Mouse (Mus musculus): ENCODE measurements around the gene Bckdhb. TPM values are rescaled to one million over a fixed set of nuclear protein-coding genes. Genes with fewer than 3 reads are reported as not detected.

Gene Bckdhb
- polyA plus RNA-seq, 1 experiment, result 35.5 TPM

- H3K4me1 ChIP-seq (ENCODE audit: control insufficient read depth, insufficient read depth, low read length), result no peaks in the 10 kb centered on the region
- no peak for TF ChIP-seq CTCF (IDR thresholded peaks at IDR 0.05; ENCODE audit: extremely low read depth, insufficient read depth, low read length)
- TF ChIP-seq POLR2A (IDR thresholded peaks at IDR 0.05; ENCODE audit: extremely low read depth, insufficient read depth, low read length), result no peak
- no peak overlapping the region for H3K27ac ChIP-seq (ENCODE audit: insufficient read depth, low read length)
- H3K4me3 ChIP-seq (ENCODE audit: insufficient read depth, low read length), result no peak overlapping the region
These were observed 114.0 kb downstream of the Bckdhb start for GRCm38 (mm10) chr9:84038946-84039345.

DNA sequence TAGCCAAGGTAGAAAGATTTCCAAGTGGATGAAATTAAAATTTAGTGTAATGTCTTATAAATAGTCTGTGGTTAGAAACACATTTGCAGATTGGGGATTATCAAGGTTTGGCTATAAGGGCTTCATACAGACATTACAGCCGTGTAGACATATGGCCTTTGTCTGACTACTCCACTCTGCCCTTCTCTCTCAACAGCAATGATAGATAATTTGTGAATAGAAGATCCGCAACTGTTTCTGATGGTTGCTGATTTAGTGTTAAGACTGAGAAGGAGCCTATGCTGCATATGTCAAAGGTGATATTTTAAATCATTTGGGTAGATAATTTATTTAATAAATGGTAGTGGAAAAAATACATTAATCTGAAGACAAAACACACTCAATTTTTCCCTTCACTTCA is 115.4 kb downstream of the Bckdhb start:
- H3K27ac ChIP-seq (ENCODE audit: insufficient read depth, low read length), result no peak overlapping the region
- no peak overlapping the region for H3K4me3 ChIP-seq (ENCODE audit: insufficient read depth, low read length)
- no peaks in the 10 kb centered on the region for H3K4me1 ChIP-seq (ENCODE audit: control insufficient read depth, insufficient read depth, low read length)
- no peak for TF ChIP-seq POLR2A (IDR thresholded peaks at IDR 0.05; ENCODE audit: extremely low read depth, insufficient read depth, low read length)
- no peak for TF ChIP-seq CTCF (IDR thresholded peaks at IDR 0.05; ENCODE audit: extremely low read depth, insufficient read depth, low read length)

DNA sequence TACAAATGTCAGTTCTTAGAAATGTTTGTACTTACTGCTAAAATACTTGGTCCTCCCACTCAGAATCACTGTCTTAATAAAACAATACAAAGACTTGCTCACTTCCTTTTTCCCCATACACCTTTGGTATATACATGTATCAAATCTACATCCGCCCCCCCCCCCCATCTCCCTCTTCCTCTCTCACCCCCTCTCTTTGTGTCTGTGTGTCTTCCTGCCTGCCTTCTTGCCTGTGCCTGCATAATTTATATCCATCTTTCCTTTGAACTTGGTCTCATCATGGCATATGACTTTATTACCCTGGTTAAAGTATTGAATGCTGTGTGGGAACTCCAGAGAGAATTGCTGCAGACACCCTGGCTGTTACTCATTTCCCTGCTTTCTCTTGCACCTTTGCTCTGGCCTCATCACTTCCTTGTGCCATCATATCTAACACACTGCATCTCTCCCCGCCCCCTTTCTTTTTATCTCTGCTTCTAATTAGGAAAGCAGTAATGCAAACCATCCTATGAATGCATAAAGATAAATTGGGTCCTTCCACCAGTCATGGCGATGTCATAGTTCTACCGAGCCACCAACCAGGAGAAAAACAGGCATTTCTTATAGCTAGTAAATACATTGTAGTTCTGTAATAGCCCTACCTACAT is 116.8 kb downstream of the Bckdhb start:
- Histone ChIP-seq H3K4me1 (ENCODE audit: control insufficient read depth, insufficient read depth, low read length) (no peaks in the 10 kb centered on the region), H3K4me3 (ENCODE audit: insufficient read depth, low read length) (no peak overlapping the region), H3K27ac (ENCODE audit: insufficient read depth, low read length) (no peak overlapping the region)
- TF ChIP-seq POLR2A (IDR thresholded peaks at IDR 0.05; ENCODE audit: extremely low read depth, insufficient read depth, low read length) (no peak), CTCF (IDR thresholded peaks at IDR 0.05; ENCODE audit: extremely low read depth, insufficient read depth, low read length) (no peak)

DNA sequence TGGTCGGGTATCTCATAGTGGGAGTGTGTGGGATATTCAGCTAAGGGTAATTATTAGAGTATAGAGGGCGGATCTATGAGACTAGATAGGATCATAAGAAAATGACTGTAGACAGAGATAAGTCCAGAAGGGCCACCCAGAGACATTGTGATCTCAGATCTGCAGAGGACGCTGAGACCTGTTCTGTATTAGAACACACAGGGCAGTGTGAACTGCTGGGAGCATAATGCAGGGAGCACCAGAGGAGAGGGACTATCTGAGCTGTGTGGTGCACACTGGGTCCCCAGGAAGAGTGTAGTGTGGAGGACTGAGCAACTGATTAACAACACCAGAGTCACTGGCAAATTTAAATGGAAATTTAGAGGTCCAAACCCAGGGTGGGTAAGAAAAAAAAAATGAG is 117.6 kb downstream of the Bckdhb start:
- TF ChIP-seq POLR2A (IDR thresholded peaks at IDR 0.05; ENCODE audit: extremely low read depth, insufficient read depth, low read length), result no peak
- TF ChIP-seq CTCF (IDR thresholded peaks at IDR 0.05; ENCODE audit: extremely low read depth, insufficient read depth, low read length), result no peak
- Histone ChIP-seq H3K27ac (ENCODE audit: insufficient read depth, low read length) (no peak overlapping the region), H3K4me3 (ENCODE audit: insufficient read depth, low read length) (no peak overlapping the region), H3K4me1 (ENCODE audit: control insufficient read depth, insufficient read depth, low read length) (no peaks in the 10 kb centered on the region)

DNA sequence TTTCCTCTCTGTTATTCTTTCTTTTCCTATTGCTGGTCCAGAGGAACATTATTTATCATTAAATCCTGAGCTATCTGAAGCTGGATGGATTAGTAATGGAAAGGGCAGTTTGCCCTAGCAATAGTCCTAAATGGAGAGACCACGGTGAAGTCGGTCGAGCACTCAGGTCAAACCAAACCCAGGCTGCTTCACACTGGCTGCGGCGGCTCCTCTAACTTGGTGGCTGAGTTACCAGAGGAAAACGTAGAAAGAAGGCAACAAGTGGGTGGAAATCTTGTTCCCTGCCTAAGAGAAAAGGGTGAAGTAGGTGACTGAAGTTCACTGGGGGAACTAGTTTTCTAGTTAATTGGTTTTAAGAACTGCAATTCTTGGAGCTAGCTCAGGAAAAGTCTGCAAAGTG is 119.2 kb downstream of the Bckdhb start:
- Histone ChIP-seq H3K27ac (ENCODE audit: insufficient read depth, low read length) (no peak overlapping the region), H3K4me3 (ENCODE audit: insufficient read depth, low read length) (no peak overlapping the region), H3K4me1 (ENCODE audit: control insufficient read depth, insufficient read depth, low read length) (no peaks in the 10 kb centered on the region)
- TF ChIP-seq CTCF (IDR thresholded peaks at IDR 0.05; ENCODE audit: extremely low read depth, insufficient read depth, low read length) (no peak), POLR2A (IDR thresholded peaks at IDR 0.05; ENCODE audit: extremely low read depth, insufficient read depth, low read length) (no peak)

DNA sequence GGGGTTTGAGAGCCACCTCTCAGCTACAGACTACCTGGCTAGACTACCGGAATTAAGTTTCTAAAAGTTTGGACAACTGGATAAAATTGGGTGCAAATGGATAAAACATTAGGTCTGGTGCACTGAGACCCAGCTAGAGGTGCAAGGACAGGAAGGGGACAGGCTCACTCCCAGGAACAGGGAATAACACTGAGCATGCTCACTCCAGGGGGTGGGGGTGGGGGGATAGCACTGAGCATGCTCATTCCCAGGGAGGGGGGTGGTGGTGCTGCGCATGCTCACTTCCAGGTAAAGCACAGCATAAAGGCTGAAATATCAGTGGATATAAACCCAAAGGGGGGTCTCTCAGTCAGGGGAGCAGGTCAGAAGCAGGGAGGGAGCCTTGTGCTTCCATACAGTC is 120.7 kb downstream of the Bckdhb start:
- Histone ChIP-seq H3K27ac (ENCODE audit: insufficient read depth, low read length) (no peak overlapping the region), H3K4me1 (ENCODE audit: control insufficient read depth, insufficient read depth, low read length) (no peaks in the 10 kb centered on the region), H3K4me3 (ENCODE audit: insufficient read depth, low read length) (no peak overlapping the region)
- TF ChIP-seq CTCF (IDR thresholded peaks at IDR 0.05; ENCODE audit: extremely low read depth, insufficient read depth, low read length) (no peak), POLR2A (IDR thresholded peaks at IDR 0.05; ENCODE audit: extremely low read depth, insufficient read depth, low read length) (no peak)

- no peak for TF ChIP-seq CTCF (IDR thresholded peaks at IDR 0.05; ENCODE audit: extremely low read depth, insufficient read depth, low read length)
- no peak for TF ChIP-seq POLR2A (IDR thresholded peaks at IDR 0.05; ENCODE audit: extremely low read depth, insufficient read depth, low read length)
- H3K4me1 ChIP-seq (ENCODE audit: control insufficient read depth, insufficient read depth, low read length), result no peaks in the 10 kb centered on the region
- H3K27ac ChIP-seq (ENCODE audit: insufficient read depth, low read length), result no peak overlapping the region
- no peak overlapping the region for H3K4me3 ChIP-seq (ENCODE audit: insufficient read depth, low read length)
These were observed 121.4 kb downstream of the Bckdhb start for GRCm38 (mm10) chr9:84046334-84046733.

DNA sequence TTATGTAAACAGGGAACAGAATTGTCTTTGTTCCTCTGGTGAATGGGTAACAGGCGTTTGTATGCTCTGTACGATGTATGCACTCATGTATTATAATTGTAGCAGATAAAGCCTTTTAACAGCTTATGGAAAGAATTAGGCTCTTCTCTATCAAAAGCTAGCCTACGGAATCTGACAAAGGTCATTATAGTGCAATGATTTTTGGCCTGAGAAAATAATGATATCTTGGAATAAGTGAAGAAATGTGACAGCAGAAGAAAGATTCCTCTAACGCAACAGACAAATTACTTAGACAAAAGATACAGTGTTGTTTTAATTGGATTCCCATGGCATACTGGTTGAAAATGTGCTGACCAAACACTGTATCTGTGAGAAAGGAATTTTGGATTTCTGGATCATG is 122.0 kb downstream of the Bckdhb start:
- H3K27ac ChIP-seq (ENCODE audit: insufficient read depth, low read length), result no peak overlapping the region
- no peaks in the 10 kb centered on the region for H3K4me1 ChIP-seq (ENCODE audit: control insufficient read depth, insufficient read depth, low read length)
- TF ChIP-seq CTCF (IDR thresholded peaks at IDR 0.05; ENCODE audit: extremely low read depth, insufficient read depth, low read length) (no peak), POLR2A (IDR thresholded peaks at IDR 0.05; ENCODE audit: extremely low read depth, insufficient read depth, low read length) (no peak)
- H3K4me3 ChIP-seq (ENCODE audit: insufficient read depth, low read length), result no peak overlapping the region

- Histone ChIP-seq H3K4me3 (ENCODE audit: insufficient read depth, low read length) (no peak overlapping the region), H3K4me1 (ENCODE audit: control insufficient read depth, insufficient read depth, low read length) (no peaks in the 10 kb centered on the region)
These were observed 122.5 kb downstream of the Bckdhb start for GRCm38 (mm10) chr9:84047436-84047835.

DNA sequence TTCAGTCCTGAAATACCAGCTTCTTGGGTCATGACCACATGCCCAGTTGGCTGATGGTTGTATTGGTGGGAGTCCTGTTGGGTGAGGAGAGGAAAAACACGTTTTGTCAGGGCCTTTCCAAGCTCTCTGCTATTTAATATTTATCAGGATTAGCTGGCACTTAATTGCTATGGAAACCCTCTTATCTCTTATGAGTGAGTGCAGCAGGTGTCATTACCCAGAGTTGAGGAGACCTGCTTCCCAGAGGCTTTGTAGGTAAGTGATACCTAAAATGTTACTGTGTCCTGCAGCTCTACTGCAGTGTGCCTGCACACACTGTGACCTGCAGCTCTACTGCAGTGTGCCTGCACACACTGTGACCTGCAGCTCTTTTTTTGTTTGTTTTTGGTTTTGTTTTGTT is 124.2 kb downstream of the Bckdhb start:
- H3K4me3 ChIP-seq (ENCODE audit: insufficient read depth, low read length), result no peak overlapping the region
- H3K4me1 ChIP-seq (ENCODE audit: control insufficient read depth, insufficient read depth, low read length), result no peaks in the 10 kb centered on the region
- TF ChIP-seq POLR2A (IDR thresholded peaks at IDR 0.05; ENCODE audit: extremely low read depth, insufficient read depth, low read length) (no peak), CTCF (IDR thresholded peaks at IDR 0.05; ENCODE audit: extremely low read depth, insufficient read depth, low read length) (no peak)
- no peak overlapping the region for H3K27ac ChIP-seq (ENCODE audit: insufficient read depth, low read length)

More at GRCm38 (mm10) chr9:84047436-84047835, 122.5 kb downstream of the Bckdhb start:
- no peak overlapping the region for H3K27ac ChIP-seq (ENCODE audit: insufficient read depth, low read length)
- no peak for TF ChIP-seq POLR2A (IDR thresholded peaks at IDR 0.05; ENCODE audit: extremely low read depth, insufficient read depth, low read length)
- TF ChIP-seq CTCF (IDR thresholded peaks at IDR 0.05; ENCODE audit: extremely low read depth, insufficient read depth, low read length), result no peak
